8 mouse cellular contexts compared by ENCODE assay signal in the genomic region with DNA sequence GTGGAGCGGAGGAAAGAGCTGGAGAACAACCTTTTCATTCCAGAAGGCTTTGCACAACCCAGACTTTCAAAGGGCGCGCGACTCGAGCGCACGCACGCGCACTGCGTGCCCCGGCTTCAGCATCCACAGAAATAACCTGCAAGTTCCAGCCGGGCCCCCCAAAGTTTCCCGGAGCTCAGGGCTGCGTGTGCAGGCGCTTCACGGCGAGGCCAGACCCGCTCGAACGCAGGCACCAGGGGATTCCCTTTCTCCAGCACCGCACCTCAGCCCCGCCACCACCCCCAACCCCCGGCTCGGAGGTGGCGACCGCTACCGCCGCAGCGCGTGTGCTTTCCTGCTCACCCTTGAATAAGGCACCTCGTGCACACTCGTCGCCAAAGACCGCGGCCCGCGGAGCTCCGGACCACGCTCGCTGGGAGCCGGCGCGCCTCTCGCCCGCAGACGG. TPM values are rescaled to one million over a fixed set of nuclear protein-coding genes. Genes with fewer than 3 reads are reported as not detected.
DNase-seq lines count a peak whose midpoint lies in the region; ATAC-seq lines count a peak whose summit lies in the region.

No protein-coding gene starts in this region.

- ATAC-seq in embryonic facial prominence, embryonic 13.5 days (ENCODE audit: insufficient number of reproducible peaks, insufficient read depth, low FRiP score, low TSS enrichment, low read depth) = peak; percentile 64; the same call in 1 of the 2 replicates
- peak; percentile 19 for ATAC-seq in monocyte, adult 5-6 weeks (replicated peaks; ENCODE audit: insufficient number of reproducible peaks, low FRiP score, low TSS enrichment, poor library complexity, severe bottlenecking)
- peak; percentile 70 for ATAC-seq in stomach, embryonic 15.5 days (ENCODE audit: insufficient read depth, low FRiP score, low read depth)

- peak overlapping the region; percentile 84 for H3K9ac ChIP-seq in embryonic facial prominence, embryonic 13.5 days
- peak overlapping the region; percentile 68 for H3K9ac ChIP-seq in stomach, embryonic 15.5 days

- DNase-seq in A20 (ENCODE audit: low read depth, low spot score) (peak; percentile 78), liver (peak; percentile 78)
- peak; percentile 18 to 48 for DNase-seq in adrenal gland, postnatal 4 days (ENCODE audit: low spot score in 2 of 2)
- peak; percentile 41 for DNase-seq in heart, adult 8-10 months (ENCODE audit: low spot score)
- peak; percentile 49 for DNase-seq in kidney, adult 9 months

- peak overlapping the region; percentile 94 for H3K27ac ChIP-seq in embryonic facial prominence, embryonic 13.5 days
- H3K27ac ChIP-seq in stomach, embryonic 15.5 days = peak overlapping the region; percentile 88

- H3K4me1 ChIP-seq in embryonic facial prominence, embryonic 13.5 days = peaks cover 11% of the 10 kb centered on the region
- H3K4me1 ChIP-seq in stomach, embryonic 15.5 days = peaks cover 6% of the 10 kb centered on the region; the same call in 1 of the 2 replicates

- H3K36me3 ChIP-seq in embryonic facial prominence, embryonic 13.5 days = peaks cover 8% of the 10 kb centered on the region
- no peaks in the 10 kb centered on the region for H3K36me3 ChIP-seq in stomach, embryonic 15.5 days

- H3K9me3 ChIP-seq in embryonic facial prominence, embryonic 13.5 days = no peaks in the 10 kb centered on the region
- no peaks in the 10 kb centered on the region for H3K9me3 ChIP-seq in stomach, embryonic 15.5 days

- WGBS in embryonic facial prominence, embryonic 13.5 days = under 1% methylated on average over 46 of the region's 46 CpGs
- WGBS in stomach, embryonic 15.5 days = under 1% methylated on average over 45 of the region's 46 CpGs

- peak overlapping the region; percentile 69 for H3K4me2 ChIP-seq in embryonic facial prominence, embryonic 13.5 days
- peak overlapping the region; percentile 62 for H3K4me2 ChIP-seq in stomach, embryonic 15.5 days

- no peaks in the 10 kb centered on the region for H3K27me3 ChIP-seq in embryonic facial prominence, embryonic 13.5 days
- no peaks in the 10 kb centered on the region for H3K27me3 ChIP-seq in stomach, embryonic 15.5 days (replicated peaks)

- H3K4me3 ChIP-seq in embryonic facial prominence, embryonic 13.5 days = peak overlapping the region; percentile 94
- peak overlapping the region; percentile 86 for H3K4me3 ChIP-seq in stomach, embryonic 15.5 days (replicated peaks)

RNA-seq across cellular contexts. Expression of a gene that starts 0.4 kb away (rescaled TPM):
- total RNA-seq in adrenal gland, postnatal 4 days (2021) = 1 to 10 TPM; 2.9 to 3.9 TPM
- 18.3 and 22.9 TPM in 2 replicates for polyA plus RNA-seq in embryonic facial prominence, embryonic 13.5 days (2015; fragmentation: Nextera tagmentation; extraction: Ambion mirVana)
- 1 to 10 TPM in 2 of 4 experiments, under 1 TPM in 2; 0.56 to 1.5 (median 1.0) TPM for total RNA-seq in heart, adult 8-10 months (2022)
- 0.11 to 4.4 TPM (median 0.87 TPM) in 3 replicates for total RNA-seq in monocyte, adult 5-6 weeks (2017)
- 11.9 and 12.2 TPM in 2 replicates for polyA plus RNA-seq in stomach, embryonic 15.5 days (2015; fragmentation: Nextera tagmentation; extraction: Ambion mirVana)

RNA-seq across cellular contexts. Expression of a gene that starts 38.2 kb away (rescaled TPM):
- 1 to 10 TPM; 4.8 to 5.7 TPM for total RNA-seq in adrenal gland, postnatal 4 days (2021)
- polyA plus RNA-seq in embryonic facial prominence, embryonic 13.5 days (2015; fragmentation: Nextera tagmentation; extraction: Ambion mirVana) = 5.6 TPM in 2 replicates
- 1 to 10 TPM in 3 of 4 experiments, under 1 TPM in 1; 0.98 to 1.4 (median 1.2) TPM for total RNA-seq in heart, adult 8-10 months (2022)
- total RNA-seq in monocyte, adult 5-6 weeks (2017) = 6.8 to 13.6 TPM (median 9.7 TPM) in 3 replicates
- polyA plus RNA-seq in stomach, embryonic 15.5 days (2015; fragmentation: Nextera tagmentation; extraction: Ambion mirVana) = 3.9 and 4.0 TPM in 2 replicates

RNA-seq across cellular contexts. Expression of a gene that starts 38.2 kb away (rescaled TPM):
- 10 to 100 TPM; 59.5 to 61.7 TPM for total RNA-seq in adrenal gland, postnatal 4 days (2021)
- polyA plus RNA-seq in embryonic facial prominence, embryonic 13.5 days (2015; fragmentation: Nextera tagmentation; extraction: Ambion mirVana) = 99.2 and 102 TPM in 2 replicates
- total RNA-seq in heart, adult 8-10 months (2022) = 10 to 100 TPM; 19.8 to 24.0 (median 22.2) TPM
- total RNA-seq in monocyte, adult 5-6 weeks (2017) = 87.0 to 139 TPM (median 114 TPM) in 3 replicates
- 93.7 and 96.5 TPM in 2 replicates for polyA plus RNA-seq in stomach, embryonic 15.5 days (2015; fragmentation: Nextera tagmentation; extraction: Ambion mirVana)

RNA-seq across cellular contexts. Expression of a gene that starts 38.4 kb away (rescaled TPM):
- total RNA-seq in adrenal gland, postnatal 4 days (2021) = 1 to 10 TPM; 1.8 to 2.1 TPM
- polyA plus RNA-seq in embryonic facial prominence, embryonic 13.5 days (2015; fragmentation: Nextera tagmentation; extraction: Ambion mirVana) = 0.18 and 0.21 TPM in 2 replicates
- total RNA-seq in heart, adult 8-10 months (2022) = 10 to 100 TPM; 29.9 to 38.4 (median 31.2) TPM
- total RNA-seq in monocyte, adult 5-6 weeks (2017) = 0.68 TPM in 1 of 3 replicates, not detected in the others
- 0.12 and 0.14 TPM in 2 replicates for polyA plus RNA-seq in stomach, embryonic 15.5 days (2015; fragmentation: Nextera tagmentation; extraction: Ambion mirVana)

RNA-seq across cellular contexts. Expression of a gene that starts 50.5 kb away (rescaled TPM):
- 10 to 100 TPM in 1 of 2 experiments, 1 to 10 TPM in 1; 8.7 to 12.2 TPM for total RNA-seq in adrenal gland, postnatal 4 days (2021)
- 6.8 and 8.3 TPM in 2 replicates for polyA plus RNA-seq in embryonic facial prominence, embryonic 13.5 days (2015; fragmentation: Nextera tagmentation; extraction: Ambion mirVana)
- 1 to 10 TPM; 2.4 to 3.8 (median 3.3) TPM for total RNA-seq in heart, adult 8-10 months (2022)
- total RNA-seq in monocyte, adult 5-6 weeks (2017) = 18.0 to 38.5 TPM (median 22.6 TPM) in 3 replicates
- 6.4 and 6.6 TPM in 2 replicates for polyA plus RNA-seq in stomach, embryonic 15.5 days (2015; fragmentation: Nextera tagmentation; extraction: Ambion mirVana)

Comparison
In these comparisons a context has a peak if more than half of its experiments do, and no peak if none do; other contexts are left out.
1. Peak in every context shown above with its lines: DNase-seq, ATAC-seq, H3K4me3 ChIP-seq and H3K27ac ChIP-seq.
2. ATAC-seq: peak in every context shown above with its lines; median percentile 70 in stomach, embryonic 15.5 days; 64 in embryonic facial prominence, embryonic 13.5 days; 19 in monocyte, adult 5-6 weeks.